Mouse (Mus musculus): ENCODE results near the gene Gm8453.
"Not testable (repeated sequence)": the region's sequence is repeated elsewhere in the genome, so short reads cannot be mapped to it uniquely, and the experiment has no call there.

The Gm8453 gene

DNA sequence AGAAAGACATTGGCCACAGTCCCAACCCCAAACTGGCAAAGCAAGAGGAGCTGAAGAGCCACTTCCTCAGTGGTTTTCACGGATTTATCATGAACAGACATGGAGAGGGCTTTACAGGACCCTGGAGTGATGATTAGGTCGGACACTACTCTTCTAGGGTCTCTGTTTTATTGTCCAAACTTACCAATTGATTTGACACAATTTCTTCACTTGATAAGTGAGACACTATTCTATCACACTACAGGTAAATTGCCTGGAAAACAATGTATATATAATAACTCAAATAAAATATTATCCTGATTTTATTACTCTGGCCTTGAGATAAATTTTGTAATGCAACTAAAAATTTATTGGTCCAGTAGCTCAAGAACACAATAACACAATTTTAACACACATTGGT, at the start of gene Gm8453:
Gene Gm8453 (minus strand): TSS at position 101 of the 400 bp plus-strand sequence.
- DNase-seq (ENCODE audit: low read depth, low spot score), result not testable (repeated sequence)

DNA sequence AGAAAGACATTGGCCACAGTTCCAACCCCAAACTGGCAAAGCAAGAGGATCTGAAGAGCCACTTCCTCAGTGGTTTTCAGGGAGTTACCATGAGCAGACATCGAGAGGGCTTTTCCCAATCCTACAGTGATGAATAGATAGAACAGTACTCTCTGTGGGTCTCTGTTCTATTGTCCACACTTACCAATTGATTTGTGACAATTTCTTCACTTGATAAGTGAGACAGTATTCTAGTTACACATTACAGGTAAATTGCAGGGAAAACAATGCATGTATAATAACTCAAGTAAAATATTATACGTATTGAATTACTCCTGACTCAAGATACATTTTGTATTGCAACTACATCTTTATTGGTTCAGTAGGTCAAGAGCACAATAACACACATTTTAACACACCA, 28.1 kb downstream of the Gm8453 start, which contains the start of gene Gm8653:
Gene Gm8653 (minus strand): TSS at position 101 of the 400 bp plus-strand sequence.
- DNase-seq (ENCODE audit: low read depth, low spot score), result not testable (repeated sequence)

DNA sequence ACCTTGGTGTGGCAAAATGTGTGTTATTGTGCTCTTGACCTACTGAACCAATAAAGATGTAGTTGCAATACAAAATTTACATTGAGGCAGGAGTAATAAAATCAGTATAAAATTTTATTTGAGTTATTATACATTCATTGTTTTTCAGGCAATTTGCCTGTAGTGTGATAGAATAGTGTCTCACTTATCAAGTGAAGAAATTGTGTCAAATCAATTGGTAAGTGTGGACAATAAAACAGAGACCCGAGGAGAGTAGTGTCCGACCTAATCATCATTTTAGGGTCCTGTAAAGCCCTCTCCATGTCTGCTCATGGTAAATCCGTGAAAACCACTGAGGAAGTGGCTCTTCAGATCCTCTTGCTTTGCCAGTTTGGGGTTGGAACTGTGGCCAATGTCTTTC, 40.2 kb downstream of the Gm8453 start, which contains the start of gene Vmn1r143:
Gene Vmn1r143 (plus strand): TSS at position 301 of the 400 bp plus-strand sequence.
- not testable (repeated sequence) for DNase-seq (ENCODE audit: low read depth, low spot score)
